Mouse (Mus musculus): ENCODE measurements around the gene Cmtm4. TPM values are rescaled to one million over a fixed set of nuclear protein-coding genes. Genes with fewer than 3 reads are reported as not detected.

Cmtm4 gene
- total RNA-seq, 2 experiments from 2014 or later: 47.2 to 48.3 TPM

DNA sequence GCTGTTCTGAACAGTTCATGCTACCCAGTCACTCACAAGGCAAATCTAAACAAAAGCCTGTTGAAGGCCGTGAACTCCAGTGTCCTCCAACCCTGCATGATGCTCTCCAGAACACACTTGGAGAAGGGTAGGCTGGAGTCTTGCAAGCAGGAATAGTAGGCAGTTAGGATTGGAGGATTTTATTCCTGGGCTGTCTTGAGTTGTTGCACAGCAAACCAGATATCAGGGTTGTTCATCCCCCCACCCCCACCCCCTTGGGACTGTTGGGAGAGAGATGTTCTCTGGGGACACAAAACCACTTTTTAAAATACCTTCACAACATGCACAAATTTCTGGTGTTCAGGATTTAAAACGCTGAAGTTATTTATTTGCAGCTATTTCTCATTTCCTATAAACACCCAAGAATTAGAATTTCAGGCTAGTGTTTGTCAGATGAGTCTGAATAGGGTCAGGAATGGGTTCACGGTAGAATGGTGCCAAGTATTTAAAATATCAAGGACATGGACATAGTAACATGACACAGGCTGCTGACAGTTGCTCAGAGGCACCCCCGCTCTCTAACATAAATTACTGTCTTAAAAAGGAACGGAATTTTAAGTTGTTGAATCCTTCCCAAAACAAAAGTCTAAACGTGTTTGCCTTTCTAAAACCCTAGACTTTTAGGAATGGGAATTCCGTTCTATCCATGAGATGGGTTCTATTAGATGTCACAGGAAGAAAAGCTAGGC lies 17.4 kb upstream of the Cmtm4 start:
- DNase-seq: no peak
- intact Hi-C loops (cut with DNase I): no loop called here

DNA sequence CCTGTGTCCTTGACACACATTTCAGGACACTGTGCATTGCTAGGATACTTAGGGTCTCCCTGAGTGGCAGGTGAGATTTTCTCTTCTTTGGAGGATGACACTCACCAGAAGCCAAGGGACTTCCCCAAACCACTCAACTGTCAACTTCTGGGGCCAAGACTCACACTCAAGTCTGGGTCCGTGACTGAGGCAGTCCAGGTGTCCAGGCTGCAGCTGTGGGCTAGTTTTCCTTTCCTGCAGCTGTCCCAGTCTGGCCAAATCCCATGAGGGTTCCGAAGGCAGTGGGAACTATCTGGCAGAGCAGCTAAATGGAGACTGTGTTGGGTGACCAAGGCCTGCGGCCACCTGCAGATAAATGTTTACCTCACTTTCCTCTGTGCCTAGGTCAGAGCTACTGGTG lies 16.4 kb upstream of the Cmtm4 start:
- DNase-seq: no peak
- intact Hi-C loops (cut with DNase I): no loop called here

DNA sequence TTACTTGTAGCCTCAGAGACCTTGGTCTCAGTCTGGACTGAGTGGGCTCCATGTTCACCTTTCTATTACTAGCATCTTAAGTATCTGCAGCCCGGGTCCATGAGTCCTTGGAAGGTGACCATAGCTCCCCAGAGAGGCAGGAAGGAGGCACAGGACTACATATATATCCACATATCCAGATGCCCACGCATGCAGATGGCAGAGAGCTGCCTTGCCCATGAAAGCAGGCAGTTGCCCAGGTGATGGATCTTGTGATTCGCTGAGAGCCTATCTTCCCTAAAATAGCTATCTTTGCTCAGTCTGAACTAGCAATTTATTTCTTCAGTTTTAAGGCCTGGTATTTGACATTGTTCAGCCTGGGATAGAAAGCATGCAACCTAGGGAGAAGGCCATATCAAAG lies 15.9 kb upstream of the Cmtm4 start:
- no peak for DNase-seq
- intact Hi-C loops (cut with DNase I): no loop called here

DNA sequence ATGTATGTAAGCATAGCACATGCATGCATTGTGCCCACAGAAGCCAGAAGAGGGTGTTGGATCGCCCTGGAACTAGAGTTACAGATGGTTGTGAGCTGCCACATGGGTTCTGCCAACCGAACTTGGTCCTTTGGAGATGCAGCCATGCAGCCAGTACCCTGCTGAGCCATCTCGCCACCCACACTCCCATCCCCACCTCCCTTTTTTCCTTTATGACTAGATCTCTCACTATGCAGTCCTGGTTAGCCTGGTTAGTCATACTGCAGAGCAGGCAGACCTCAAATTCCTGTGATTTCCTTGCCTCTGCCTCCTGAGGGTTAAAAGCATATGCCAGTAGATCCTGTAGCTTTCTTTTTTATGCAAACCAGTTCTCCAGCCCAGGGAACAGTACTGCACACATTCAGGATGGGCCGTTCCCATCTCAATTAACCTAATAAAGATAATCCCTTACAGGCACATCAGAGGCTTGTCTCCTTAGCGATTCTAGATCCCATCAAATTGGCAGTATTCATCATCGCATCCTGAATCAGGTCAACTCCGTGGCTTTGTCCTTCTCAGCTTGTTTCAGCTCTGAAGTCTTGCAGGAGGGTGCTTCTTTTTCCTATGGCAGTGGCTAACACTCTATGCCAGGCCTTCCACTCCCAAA lies 15.1 kb upstream of the Cmtm4 start:
- intact Hi-C loops (cut with DNase I): no loop called here
- DNase-seq: no peak

DNA sequence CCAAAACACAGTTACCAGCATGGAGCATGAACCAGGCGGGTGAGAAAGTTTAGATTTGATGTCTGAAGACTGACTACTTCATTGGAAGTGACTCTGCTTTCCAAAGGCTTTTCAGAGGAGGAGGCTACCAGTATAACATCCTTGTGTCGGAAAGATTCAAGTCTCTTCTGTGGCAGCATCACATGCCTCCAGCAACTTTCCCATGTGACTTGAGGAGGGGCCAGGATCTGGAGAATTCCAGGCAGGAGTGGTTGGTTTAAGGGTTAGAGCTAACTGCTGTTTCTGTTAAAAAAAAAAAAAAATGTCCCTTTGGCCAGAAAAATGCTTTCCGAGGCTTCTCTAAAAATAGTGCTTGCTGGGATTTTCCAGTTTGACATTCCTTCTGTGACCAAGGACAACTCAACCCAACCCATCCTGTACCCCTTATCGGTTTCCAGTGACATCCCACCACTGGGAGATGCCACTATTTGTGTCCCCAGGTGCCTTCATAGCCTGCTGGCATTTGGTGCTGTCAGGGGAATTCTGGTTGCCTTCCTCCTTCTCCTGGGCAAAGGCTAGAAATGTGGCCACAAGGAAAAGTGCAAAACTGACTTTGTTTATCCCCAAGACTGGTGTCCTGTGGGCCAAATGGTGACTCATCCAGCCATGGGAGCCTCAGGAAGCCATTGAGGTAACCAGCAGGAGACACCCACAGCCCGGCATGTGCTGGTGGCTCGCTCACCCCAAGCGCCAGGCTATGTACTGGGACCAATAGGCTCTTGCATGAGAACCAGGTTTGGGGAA lies 12.9 kb upstream of the Cmtm4 start:
- no peak for DNase-seq
- intact Hi-C loops (cut with DNase I): no loop called here

DNA sequence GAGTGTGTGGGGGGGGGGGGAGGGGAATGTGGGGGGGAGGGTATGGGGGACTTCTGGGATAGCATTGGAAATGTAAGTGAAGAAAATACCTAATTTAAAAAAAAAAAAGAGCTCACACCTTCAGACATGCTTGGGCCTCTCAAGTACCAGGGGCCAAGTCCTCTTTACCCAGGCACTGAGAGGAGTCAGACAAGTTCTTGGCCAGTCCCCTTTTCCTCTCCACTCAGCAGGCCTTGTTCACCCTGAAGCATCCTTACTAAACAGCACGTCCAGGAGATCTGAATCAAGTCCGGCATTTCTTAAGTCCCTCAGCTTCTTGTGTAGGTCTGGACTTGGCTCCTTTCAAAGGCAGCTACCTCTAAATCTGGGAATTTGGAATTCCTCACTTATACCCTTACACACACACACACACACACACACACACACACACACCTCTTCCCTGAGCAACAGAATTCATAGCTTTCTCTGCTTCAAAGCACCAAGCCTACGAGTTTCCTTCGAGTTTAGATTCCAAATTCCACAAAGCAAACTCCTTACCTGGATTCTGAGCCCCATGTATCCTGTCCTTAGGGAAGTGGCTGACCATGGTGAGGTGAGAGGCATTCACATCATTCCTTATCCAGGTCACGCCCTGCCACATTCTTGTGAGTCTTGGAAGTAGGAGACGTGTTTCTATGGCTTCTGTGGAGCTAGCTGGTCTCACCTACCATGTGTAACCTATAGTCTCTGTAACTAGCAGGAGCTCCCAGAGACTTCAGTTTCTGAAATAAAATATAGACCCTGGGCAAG lies 10.9 kb upstream of the Cmtm4 start:
- intact Hi-C loops (cut with DNase I): no loop called here
- no peak for DNase-seq

DNA sequence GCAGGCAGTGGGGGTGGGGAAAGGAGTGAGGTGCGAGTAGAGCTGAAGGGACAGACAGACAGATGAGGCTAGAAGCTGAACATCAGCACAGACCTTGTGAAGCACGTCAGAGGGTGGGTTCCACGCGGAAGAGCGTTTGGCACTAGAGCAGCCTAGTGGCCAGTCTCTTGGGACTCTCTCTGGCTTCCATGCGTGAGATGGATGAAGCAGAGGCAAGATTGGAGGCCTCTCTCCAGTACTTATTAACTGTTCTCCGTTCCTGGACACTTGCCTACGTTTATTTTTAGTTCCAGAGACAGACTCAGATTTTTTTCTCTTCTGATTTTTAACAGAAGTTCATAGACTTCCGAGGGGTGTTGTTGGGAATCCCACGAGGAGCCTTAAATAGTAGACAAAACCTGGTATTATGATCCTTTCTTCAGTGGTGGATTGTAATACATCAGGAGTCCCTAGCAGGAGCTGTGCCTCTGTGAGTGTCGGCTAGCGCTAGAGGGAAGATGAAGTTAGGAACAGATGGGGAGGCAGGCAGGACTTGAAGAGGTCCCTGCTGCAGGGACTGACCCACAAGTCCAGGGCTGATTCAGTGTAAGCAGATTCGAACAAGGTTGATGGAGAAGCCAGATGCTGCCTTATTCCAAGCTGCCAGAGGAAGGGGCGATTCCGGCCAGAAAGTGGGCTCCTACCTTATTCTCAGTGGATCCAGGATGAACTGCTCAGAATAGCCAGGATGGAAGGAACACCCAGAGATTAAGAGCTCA lies 10.0 kb upstream of the Cmtm4 start:
- no peak for DNase-seq
- intact Hi-C loops (cut with DNase I): no loop called here

DNA sequence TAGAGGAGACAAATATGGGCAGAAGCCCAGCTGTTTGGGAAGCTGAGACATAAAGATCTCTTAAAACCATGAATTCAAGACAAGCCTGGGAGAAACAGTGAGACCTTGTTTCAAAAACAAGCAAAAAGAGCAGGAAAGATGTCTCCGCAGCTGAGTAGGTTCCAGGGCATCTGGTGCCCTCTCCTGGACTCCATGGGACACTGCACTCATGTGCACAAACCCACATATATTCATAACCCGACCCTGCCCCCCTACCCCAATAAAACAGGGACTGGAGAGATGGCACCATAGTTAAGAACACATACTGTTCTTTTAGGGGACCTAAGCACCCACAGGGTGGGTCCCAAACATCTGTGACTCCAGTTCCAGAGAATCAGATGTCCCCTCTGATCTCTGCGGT lies 8.0 kb upstream of the Cmtm4 start:
- no peak for DNase-seq
- intact Hi-C loops (cut with DNase I): no loop called here

DNA sequence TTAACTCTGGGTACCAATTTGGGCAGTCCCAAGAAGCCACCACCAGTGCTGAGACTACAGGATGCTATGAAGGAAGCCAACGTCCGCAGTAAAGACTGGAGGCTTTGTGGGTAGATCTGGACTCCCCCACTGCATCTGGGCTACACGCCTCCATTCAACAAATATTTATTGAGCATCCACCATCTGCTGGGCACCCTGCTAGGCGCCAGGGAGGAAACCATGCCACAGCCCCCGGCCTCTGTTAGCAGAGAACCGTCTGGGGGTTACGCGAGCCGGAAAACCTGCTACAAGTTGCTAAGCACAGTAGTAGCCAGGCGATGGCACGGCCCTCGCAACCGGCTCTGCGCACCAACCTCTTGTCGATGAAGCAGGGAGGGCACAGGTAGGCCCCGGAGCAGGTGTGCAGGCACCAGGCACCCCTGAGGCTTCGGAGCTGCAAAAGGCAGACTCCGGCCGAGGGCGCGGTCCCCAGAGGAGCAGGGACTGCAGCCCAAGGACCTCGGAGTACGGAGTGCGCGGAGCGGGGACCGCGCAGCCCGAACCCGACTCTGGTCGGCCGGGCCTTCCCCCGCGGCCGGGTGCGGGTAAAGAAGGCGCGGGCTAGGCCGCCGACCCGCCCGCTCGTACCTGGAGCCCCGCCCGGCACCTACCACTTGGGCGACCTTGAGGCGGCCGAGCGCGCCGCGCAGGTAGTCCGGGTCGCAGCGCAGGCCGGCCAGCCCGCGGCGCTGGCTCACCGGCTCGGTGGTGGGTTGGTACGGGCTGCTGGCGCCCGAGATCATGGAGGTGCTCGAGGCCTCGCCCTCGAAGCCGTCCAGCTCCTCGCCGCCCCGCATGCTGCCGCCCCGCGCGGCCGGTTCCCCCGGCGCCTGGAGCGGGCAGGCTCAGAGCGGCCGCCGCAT lies 555 bp downstream of the Cmtm4 start:
- intact Hi-C loops (cut with DNase I): no loop called here
- peak; percentile 73 for DNase-seq

DNA sequence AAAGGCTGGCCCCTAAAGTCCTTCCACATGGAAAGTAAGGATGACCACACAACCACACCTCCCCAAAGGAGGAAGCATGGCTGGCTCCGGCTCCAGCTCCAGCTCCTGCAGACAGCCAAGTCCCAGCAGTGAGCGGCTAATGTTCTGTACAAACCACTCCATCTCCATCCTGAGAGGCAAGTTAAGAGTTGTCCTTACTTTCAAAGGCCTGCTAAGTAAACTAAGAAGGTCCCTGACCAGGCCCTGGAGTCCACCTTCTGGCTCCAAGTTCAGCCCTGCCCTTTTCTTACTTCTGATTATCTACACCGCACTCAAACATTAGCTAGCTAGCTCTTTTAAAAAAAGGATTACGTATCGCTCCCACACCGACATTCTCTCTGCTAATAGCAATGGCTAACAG lies 1.8 kb downstream of the Cmtm4 start:
- DNase-seq: no peak

DNA sequence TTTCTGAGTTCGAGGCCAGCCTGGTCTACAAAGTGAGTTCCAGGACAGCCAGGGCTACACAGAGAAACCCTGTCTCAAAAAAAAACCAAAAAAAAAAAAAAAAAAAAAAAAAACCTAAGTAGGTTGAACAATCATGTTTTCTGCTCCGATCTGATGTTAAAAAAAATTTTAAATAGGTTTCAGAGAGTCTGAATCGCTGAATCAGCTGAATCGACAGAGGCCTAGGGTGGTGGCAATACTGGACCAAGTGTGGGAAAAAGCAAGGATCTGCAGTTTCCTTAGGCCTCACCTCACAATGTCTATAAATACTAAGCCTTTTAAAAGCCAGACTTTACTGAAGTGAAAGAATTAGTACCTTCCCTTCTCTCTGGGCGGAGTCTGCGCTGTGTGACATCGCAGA lies 2.5 kb downstream of the Cmtm4 start:
- intact Hi-C loops (cut with DNase I): no loop called here
- no peak for DNase-seq

More for the DNA sequence above, 1.8 kb downstream of the Cmtm4 start:
- intact Hi-C loops (cut with DNase I): no loop called here

DNA sequence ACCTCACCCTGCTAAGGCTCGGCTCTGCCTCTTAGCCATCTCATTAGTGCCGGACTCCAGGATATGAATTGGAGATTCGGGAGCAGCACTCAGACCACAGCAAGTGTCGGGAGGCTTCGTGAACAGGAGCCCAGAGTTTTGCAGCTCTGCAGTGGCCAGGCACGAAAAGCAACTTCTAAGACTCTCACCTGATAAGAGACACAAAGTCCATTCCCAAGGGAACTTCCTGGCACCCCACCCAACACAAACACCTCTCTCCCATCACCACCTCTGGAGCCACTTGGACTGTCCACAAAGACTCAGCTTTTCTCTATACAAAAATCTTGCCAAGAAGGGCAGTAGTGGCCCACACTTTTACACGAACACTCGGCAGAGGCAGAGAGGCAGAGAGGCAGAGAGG lies 5.4 kb downstream of the Cmtm4 start:
- DNase-seq: no peak
- intact Hi-C loops (cut with DNase I): no loop called here

DNA sequence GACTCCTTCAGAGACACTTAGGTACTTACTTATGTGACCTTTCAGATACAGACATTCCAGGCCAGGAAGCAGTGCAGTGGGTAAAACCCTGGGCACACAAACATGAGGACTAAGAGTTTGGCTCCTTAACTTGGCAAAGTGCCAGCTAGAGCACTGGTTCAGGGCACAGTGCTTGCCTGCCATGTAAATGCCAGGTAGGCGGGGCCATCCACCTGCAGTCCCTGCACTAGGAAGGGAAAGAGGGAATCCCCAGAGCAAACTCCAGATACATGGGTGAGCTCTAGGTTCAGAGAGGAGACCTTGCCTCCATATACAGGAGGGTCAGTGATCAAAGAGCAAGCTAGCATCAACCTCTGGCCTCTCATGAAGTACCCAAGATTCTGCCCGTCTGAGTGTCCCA lies 7.6 kb downstream of the Cmtm4 start:
- intact Hi-C loops (cut with DNase I): no loop called here
- peak; percentile 49 for DNase-seq

DNA sequence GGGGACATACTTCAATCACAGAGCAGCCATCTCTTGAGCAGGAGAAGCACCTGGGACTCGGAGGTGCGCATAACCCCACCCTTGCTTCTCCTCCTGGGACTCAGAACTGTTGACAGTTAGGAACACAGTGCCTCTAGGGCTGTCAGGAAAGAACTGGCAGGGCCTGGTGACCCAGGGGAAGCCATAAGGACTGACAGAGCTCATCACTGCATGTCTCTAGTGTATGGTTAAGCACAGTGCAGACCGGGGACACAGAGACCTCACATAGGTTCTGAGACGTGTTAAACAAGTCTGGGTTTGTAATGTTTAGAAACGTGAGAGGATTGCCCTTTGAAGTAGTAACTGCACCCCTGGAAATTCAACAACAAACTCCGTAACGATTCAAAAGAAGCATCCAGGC lies 8.1 kb downstream of the Cmtm4 start:
- intact Hi-C loops (cut with DNase I): no loop called here
- no peak for DNase-seq

DNA sequence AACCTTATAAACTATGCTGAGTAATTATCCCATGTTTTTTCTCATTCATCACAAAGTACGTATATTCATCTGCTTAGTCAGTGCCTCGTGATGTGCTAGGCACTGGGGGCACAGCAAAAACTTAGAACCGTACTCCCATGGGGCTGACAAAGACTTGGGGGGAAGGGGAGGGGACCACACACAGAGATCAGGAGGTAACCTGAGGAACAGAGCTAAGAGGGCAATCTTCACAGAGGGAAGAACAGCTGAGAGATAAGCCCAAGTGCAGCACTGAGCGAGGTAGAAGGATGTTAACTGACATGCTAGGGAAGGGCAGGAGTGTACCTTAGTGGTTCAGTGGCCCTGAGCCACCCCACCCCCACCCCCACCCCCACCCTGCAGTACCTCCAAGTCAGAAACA lies 8.9 kb downstream of the Cmtm4 start:
- no peak for DNase-seq
- intact Hi-C loops (cut with DNase I): no loop called here

DNA sequence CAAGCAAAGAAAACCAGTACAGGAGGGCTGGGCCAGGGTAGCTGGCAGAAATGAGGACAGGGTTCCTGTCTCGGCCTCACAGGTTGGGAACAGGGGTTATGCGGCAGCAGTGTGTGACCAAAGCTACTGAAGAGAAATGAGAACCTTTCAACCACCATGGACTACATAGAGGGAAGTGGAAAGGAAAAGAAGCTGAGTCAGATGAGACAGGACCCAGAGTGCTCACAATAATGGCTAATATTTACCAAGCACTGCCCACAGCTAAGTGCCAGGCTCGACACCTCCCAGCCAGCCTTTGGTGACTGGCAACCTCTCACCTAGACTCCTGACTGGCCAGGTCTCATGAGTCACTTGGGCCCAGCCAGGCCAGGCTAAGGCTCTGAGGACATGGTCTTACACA lies 11.6 kb downstream of the Cmtm4 start:
- intact Hi-C loops (cut with DNase I): no loop called here
- DNase-seq: no peak

DNA sequence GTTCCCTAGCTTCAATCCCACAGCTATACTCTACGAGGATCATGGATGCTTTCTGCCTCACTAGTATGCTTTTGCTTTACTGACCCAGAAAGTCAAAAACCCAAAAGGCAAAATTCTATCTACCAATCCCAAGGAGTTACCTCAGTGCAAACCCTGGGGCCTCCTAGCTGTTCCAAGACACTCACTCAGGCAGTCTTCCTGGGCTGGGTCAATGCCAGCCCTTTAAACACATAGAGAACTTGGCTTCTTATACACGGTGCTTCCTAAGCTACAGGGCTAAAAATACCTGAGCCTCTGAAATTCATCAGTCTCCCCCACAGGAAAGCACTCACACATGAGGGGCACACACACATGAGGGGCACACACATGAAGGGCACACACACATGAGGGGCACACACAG lies 12.3 kb downstream of the Cmtm4 start:
- no peak for DNase-seq
- intact Hi-C loops (cut with DNase I): no loop called here

DNA sequence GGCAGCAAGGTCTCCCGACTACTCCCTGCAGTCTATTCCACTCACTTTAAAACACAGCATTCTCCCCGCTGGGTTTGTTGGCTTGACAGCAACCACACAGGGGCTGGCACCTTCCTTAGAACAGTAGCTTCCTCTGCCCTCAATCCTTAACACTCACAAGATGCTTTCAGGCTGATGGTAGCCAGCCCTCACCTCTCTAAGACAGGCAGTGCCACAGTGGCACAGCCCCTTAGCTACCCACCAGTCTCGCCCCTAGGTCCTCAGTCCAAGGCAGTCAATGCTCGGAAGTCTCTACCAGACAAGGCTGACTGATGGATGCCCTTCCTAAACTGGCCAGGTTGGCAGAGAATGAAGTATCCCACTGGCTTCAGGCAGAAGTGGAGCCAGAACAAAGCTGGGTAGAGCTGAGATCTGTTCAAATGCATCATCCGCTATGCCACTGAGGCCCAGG lies 14.6 kb downstream of the Cmtm4 start:
- intact Hi-C loops (cut with DNase I): no loop called here

DNA sequence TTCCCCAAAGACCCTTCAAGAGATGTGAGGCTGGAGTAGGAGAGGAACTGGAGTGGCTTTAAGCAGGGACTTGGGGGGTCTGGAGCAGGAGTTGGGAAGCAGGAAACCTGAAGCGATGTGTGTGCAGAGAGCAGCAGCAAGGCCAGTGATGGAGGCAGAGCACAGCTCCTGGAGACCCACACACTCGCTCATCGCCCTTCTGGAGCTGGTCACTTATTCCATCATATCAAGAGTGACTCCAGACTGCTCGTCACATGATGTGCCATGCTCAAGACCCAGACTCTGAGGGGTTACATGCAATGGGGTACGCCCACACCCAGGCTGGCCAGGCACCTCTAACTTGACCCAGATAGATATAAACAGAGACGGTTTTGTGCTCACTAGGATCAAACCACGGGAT lies 15.3 kb downstream of the Cmtm4 start:
- no peak for DNase-seq
- intact Hi-C loops (cut with DNase I): no loop called here

More for the DNA sequence above, 14.6 kb downstream of the Cmtm4 start:
- peak; percentile 61 for DNase-seq

Data from left cerebral cortex, postnatal 4 days (tissue).